Mouse (Mus musculus) urinary bladder, adult 18-20 months (tissue): ENCODE results near the gene Kctd20.

Experiments used
- DNase-seq, 2 experiments: peaks; one replicate each; pipeline ENCODE4 v3.0.0; 2022; ENCODE audit warnings: low spot score in 2 of 2, mixed read lengths in 2 of 2

Gene Kctd20

GRCm38 (mm10) chr17:28932274-28932673 lies 19.5 kb upstream of the Kctd20 start:
- DNase-seq, result no peak

DNA sequence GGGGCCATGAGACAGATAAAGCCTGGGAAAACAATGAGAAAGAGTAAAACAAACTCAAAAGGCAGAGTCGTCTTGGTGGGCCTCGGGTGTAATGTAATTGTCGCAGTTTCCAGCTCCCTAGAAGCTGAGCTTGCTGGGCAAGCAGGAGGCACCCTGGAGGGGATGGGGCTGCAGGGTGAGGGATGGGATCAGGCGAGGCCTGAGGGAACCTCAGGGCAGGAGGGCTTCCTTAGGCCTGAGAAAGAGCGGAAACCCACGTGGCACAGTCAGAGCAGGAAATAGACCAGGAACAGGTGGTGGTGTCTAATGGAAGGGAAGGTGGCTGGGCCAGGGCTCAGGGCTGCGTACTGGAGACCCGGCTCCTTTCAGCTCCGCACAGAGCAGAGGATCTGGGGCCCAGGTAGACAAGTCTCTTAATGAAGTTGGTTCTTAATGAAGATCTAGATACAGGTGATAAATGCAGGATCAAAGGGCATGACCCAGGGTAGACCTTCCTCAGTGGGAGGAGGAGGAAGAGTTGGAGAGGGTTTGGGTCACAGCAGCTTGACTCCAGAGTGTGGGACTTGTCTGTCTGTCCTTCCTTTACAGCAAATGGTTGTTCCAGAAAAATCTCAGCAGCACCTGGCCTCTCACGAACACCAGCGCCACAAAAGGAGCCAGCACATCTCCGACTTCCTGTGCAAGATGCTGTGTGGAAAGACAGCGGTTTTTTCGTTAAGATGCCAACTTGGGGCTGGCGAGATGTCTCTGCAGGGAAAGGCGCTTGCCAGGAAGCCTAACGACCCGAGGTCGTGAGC lies 17.4 kb upstream of the Kctd20 start:
- DNase-seq, result no peak

DNA sequence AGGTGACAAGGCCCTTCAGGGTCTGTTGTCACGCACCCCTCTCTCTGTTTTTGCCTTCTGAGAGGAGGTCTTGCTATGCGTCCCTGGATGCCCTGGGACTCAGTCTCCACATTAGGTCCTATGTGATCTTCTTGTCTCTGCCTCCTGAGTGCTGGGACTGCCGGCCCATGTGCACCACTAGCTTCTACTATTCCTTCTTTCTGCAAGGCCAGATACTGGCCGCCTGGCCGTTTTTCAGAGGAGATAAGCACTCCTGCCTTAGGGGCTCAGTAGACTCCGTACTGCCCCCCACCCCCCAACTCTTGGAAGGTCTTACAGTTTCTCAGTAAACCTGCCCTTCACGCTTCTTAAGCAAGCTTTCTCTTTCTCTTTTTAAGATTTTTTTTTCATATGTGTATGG lies 15.6 kb upstream of the Kctd20 start:
- DNase-seq, result no peak

DNA sequence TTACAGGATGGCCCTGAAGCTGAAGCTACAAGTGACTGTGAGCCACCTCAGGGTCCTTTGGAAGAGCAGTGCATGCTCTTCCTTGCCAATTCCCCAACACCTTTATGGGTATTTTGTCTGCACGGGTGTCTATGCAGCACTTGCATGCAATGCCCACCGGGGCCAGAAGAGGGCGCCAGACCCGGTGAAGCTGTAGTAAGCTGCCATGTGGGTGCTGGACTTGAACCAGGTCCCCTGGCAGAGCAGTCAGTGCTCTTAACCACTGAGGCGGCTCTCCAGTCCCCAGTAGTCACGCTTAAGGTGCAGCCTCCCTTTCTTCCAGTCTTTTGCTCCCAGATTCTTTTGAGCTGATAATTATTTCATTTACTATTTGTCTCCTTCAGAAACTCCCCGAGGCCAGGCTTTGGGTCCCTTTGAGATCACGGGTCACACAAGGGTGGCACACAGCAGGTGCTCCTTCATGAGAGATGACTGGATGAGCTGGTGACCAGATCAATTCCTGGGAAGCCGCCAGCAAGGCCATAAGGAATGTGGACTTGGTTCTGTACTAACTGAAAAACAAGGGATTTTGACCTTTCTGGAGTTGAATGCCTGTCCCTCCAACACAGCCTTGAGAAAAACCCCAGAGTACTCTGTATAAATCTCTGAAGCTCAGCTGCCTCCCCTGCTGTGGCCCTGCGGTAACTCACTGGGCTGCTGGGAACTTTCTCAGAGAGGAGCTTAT lies 15.0 kb upstream of the Kctd20 start:
- no peak for DNase-seq

- DNase-seq, result no peak
Measured at GRCm38 (mm10) chr17:28940776-28941555, 10.8 kb upstream of the Kctd20 start.

DNA sequence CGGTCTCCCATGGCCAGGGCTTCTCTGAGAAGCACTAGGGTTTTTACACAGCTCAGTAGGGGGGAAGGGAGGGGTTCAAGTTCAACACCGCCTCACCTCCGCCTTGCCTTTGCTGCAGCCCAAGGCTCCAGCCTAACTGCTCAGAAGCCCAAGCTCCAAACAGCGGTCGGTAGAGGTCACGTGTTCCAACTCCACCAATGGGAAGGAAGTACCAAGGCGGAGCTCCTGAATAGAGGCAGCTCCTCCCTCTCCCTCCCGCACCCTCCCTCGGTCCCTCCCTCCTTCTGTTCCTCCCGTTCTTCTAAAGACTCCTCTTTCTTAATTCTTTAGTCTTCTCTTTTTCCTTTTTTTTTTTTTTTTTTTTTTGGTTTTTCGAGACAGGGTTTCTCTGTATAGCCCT lies 9.6 kb upstream of the Kctd20 start:
- DNase-seq, result no peak

DNA sequence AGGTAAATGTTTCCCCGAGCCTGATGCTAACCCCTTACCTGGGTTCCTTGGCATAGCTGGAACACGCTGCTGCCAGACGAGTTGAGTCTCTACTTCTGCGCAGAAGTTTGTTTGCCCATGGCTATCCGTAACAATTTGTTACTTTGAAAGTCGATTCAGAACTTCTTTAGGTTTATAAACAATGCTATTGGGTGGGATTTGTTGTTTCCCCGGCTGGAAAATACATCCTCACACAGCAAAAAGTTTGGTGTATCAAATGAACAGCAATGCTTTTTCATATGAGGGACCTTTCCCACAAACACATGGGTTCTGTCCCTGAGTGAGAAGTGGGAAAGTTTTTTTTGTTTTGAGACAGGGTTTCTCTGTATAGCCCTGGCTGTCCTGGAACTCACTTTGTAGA lies 8.0 kb upstream of the Kctd20 start, which contains the start of gene Pxt1:
Pxt1 (minus strand) TSS at position 101 of the 400 bp plus-strand sequence.
- no peak for DNase-seq

DNA sequence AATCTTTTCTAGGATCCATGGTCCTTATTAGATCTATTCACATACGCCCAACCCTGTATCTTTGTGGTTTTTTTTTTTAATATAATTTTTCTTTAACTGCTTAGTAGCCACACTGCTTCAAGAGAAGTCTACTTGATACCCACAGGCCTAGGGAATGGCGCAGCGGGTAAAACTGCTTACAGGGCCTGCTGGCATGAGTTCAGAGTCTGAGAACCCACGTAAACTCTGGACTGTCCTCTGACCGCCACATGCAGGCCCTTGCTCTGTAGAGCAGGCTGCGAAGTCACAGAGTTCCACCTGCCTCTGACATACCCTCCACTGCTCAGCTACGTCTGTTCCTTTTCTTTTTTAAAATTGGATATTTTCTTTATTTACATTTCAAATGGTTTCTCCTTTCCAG lies 7.3 kb upstream of the Kctd20 start:
- no peak for DNase-seq

DNA sequence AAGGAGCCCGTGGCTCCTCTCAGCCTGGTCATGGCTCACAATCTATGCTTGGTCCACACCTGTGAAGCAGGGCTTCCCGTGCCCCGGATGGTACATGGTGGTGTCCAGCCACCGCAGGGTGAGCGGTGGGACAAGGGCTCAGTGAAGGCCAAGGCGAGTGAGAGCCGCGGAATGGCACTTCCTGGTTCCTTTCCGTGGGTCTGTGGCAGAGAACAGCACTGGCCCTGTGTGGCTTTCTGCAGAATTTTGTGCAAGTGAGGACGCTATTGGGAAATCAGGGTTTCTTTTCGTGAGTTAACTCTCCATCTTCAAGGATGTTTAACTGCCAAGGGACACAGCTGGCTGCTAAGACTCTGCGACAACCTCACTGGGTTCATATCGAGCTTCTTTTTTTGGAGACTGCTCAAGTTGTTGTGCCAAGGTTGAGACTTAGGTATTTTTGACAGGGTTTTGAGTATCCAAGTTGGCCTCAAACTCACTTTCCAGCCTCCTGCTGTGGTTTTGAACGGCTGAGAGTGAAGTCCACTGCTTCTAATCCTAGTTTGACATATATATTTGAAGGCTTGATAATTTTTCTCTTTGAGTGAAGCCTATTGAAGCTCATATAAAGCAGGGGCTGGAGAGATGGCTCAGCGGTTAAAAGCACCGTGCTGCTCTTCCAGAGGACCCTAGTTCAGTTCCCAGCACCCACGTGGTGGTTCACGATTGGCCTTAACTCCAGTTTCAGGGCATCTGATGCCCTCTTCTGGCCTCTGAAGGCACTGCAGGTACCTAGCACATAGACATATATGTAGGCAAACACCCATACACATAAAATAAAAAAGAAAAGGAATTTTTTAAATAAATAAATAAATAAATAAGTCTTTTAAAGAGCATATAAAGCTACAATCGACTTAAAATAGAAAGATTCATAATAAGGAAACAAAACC lies 4.5 kb upstream of the Kctd20 start:
- no peak for DNase-seq

GRCm38 (mm10) chr17:28948661-28949060 lies 3.1 kb upstream of the Kctd20 start:
- DNase-seq, result no peak

DNA sequence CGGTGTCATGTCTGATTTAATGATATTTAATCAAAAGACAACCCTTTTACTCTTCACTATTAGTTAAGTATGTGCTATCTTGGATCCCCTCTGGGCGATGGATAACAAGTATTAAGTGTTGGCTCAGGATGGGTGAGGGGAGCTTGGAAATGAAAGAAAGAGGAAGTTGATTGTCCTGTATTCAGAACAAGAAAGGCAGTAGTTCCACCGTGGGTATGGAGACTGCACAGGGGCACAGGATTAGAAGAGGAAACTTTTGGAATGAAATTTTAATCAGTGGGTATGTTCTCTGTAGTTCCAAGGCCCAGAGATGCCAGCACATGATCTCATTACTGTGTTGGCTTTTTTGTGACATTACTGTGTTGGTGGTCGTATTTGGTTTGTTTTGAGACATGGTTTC lies 999 bp upstream of the Kctd20 start:
- no peak for DNase-seq

GRCm38 (mm10) chr17:28953251-28953650 lies 1.5 kb downstream of the Kctd20 start:
- DNase-seq, result no peak

GRCm38 (mm10) chr17:28954416-28954815 lies 2.7 kb downstream of the Kctd20 start:
- no peak for DNase-seq

DNA sequence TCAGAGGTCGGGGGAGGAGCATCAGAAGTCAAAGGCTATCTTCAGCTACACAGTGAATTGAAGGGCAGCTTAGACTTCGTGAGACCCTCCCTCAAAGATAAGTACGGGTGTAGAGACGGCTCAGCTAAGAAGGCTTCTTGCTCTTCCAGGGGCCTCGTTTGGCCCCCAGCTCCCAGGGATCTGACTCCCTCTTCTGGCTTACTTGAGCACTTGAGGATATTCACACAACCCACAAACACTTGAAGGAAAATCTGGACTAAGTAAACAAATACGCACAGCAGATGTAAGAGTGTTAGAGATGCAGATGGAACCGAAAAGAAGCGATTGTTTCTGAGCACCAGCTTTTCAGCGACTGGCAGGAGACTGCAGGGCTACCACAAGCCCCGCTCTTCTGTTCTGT lies 8.8 kb downstream of the Kctd20 start:
- DNase-seq, result no peak

GRCm38 (mm10) chr17:28961596-28961995 lies 9.8 kb downstream of the Kctd20 start:
- DNase-seq, result no peak

DNA sequence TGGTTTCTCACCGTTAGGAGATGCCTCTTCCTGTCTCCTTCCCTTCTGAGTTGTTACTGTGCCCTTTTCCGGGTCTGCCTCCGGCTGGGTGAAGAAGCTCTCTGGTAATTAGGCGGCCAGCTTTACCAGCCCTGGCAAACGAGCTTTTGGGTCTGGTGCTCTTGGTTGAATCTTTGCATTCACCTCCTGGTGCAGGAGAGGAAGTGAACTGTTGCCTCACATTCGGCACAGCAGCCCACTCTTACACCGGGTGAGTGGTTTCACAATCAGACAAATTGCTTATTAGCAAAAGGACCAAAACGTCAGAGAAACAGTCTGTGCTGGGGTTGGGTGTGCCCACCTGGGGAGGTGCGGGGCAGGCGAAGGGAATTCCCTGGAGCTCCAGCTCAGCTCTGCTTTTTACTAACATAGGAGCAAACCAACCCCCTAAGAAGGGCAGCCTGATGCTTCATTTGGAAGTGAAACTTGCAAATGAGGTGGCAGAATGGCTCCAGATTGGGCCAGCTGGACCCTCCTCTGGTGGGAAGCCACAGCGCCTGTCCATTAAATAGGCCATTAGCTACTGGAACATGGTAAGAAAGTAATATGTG lies 15.4 kb downstream of the Kctd20 start:
- DNase-seq, result no peak

DNA sequence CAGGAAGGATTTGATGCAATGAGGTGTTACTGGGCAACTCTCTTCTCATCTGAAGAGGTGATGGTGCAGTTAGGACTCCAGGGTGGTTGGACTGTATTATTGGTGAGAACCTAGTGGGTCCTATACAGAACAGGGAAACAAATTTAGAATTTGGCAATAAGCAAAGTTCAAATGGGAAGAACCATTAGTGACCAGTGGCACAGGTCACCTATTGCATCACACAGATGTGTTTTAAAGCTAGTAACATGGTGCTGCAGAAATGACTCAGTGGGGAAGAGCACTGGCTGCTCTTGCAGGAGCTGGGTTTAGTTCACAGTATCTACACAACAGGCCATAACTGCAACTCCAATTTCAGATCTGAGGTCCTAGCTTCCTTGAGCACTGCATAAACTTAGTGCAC lies 18.4 kb downstream of the Kctd20 start:
- no peak for DNase-seq

DNA sequence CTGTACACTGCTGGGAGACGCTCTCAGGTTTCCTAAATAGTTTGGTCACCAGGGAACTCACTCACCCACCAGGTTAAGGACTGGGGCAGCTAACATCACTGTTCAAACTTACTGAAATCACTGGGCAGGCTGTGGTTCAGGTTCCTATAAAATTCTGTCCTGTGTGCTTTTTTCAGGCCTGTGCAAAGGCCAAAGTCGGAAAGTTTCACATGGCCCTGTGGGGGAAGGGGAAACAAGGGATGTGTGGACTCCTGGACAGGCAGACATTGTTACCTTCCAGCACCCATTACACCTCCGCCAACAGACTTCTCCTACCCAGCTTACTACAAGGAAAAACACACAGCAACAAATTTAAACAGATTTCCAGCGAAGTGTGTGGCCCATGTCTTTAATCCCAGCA lies 27.3 kb downstream of the Kctd20 start:
- DNase-seq, result no peak

- no peak for DNase-seq
Measured at GRCm38 (mm10) chr17:28981081-28981480, 29.3 kb downstream of the Kctd20 start.

DNA sequence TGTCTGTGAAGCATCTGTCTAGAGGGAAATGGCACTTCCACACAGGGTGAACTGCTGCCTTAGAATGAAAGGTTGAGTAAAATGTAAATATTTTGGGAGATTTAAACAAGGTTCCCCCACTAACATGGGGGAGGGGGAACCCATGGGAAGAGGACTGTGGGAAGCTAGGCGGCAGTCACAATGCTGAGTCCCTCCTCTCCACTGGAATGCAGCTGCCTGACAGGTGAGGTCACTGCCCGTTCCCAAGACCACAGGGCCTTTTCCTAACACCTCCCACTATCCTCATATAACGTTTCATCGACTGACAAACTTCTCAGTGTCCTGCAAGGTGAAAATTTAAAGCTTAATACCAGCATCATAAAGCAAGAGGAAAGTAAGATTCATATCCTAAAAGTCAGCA lies 30.8 kb downstream of the Kctd20 start:
- DNase-seq, result no peak
